Mouse (Mus musculus) intestine, embryonic 16.5 days (tissue): ENCODE data around the gene Prrg2. TPM values are rescaled to one million over a fixed set of nuclear protein-coding genes. Genes with fewer than 3 reads are reported as not detected.

ENCODE experiments used
- ATAC-seq: fragments of 200-750 bp; cut with Nextera tagmentation; 2 replicates; pipeline ENCODE4 v1.8.0; 2017; ENCODE audit warnings: moderate TSS enrichment, moderate library complexity
- H3K27ac ChIP-seq: fragments of 300-500 bp; sonication (generic); 2 replicates; pipeline ENCODE4 v1.5.1; 2014; ENCODE audit warnings: mild to moderate bottlenecking, low read length
- H3K27me3 ChIP-seq: fragments of 300-500 bp; sonication (generic); replicated peaks from 2 replicates; pipeline ENCODE4 v1.6.1; 2014; ENCODE audit warnings: low read length, control low read depth, mixed read lengths; ENCODE audit not compliant: control insufficient read depth, insufficient read depth
- H3K36me3 ChIP-seq: fragments of 300-500 bp; sonication (generic); 2 replicates; pipeline ENCODE4 v1.6.1; 2014; ENCODE audit warnings: low read length, control low read depth; ENCODE audit not compliant: control insufficient read depth, insufficient read depth
- H3K4me1 ChIP-seq: fragments of 300-500 bp; sonication (generic); 2 replicates; pipeline ENCODE4 v1.6.1; 2014; ENCODE audit warnings: low read length, control low read depth, mixed read lengths; ENCODE audit not compliant: control insufficient read depth, insufficient read depth
- H3K4me2 ChIP-seq: fragments of 300-500 bp; sonication (generic); 2 replicates; pipeline ENCODE4 v1.6.1; 2014; ENCODE audit warnings: low read depth, low read length, control low read depth
- H3K4me3 ChIP-seq: fragments of 300-500 bp; sonication (generic); 2 replicates; pipeline ENCODE4 v1.5.1; 2014; ENCODE audit warnings: mild to moderate bottlenecking, low read length
- H3K9ac ChIP-seq: fragments of 300-500 bp; sonication (generic); 2 replicates; pipeline ENCODE4 v1.6.1; 2014; ENCODE audit warnings: low read depth, low read length
- H3K9me3 ChIP-seq: fragments of 300-500 bp; sonication (generic); 2 replicates; pipeline ENCODE4 v1.6.1; 2016; ENCODE audit warnings: low read length, control low read depth; ENCODE audit not compliant: control insufficient read depth
- WGBS: fragments of 180-500 bp; shearing (Covaris S2); extraction: QIAGEN DNeasy Blood & Tissue Kit; methylation state at CpG from one replicate; pipeline ENCODE4 v1.1.7; 2014; 5-methylcytosine and 5-hydroxymethylcytosine counted together
- polyA plus RNA-seq: library from polyadenylated mRNA; unstranded; fragments of >200 nt; fragmentation: Nextera tagmentation; extraction: Ambion mirVana; gene quantifications from 2 replicates; pipeline ENCODE4 v1.2.1, GENCODE M21; 2015

Gene Prrg2
- polyA plus RNA-seq, 1 experiment from 2014 or later = 38.3 TPM

- Histone ChIP-seq H3K9ac (no peak overlapping the region), H3K4me3 (no peak overlapping the region), H3K4me1 (peaks cover 4% of the 10 kb centered on the region), H3K4me2 (no peak overlapping the region), H3K27ac (no peak overlapping the region), H3K9me3 (no peaks in the 10 kb centered on the region), H3K27me3 (no peaks in the 10 kb centered on the region), H3K36me3 (no peaks in the 10 kb centered on the region)
- peak; percentile 41; the same call in 1 of the 2 replicates for ATAC-seq
- WGBS = 36% methylated on average over 5 of the region's 5 CpGs
These were observed 5.5 kb upstream of the Prrg2 start for GRCm38 (mm10) chr7:45068000-45068318.

- no peak for ATAC-seq
- Histone ChIP-seq H3K9me3 (no peaks in the 10 kb centered on the region), H3K4me3 (no peak overlapping the region), H3K9ac (no peak overlapping the region), H3K36me3 (no peaks in the 10 kb centered on the region), H3K4me1 (peaks cover 4% of the 10 kb centered on the region), H3K27me3 (no peaks in the 10 kb centered on the region), H3K4me2 (no peak overlapping the region), H3K27ac (no peak overlapping the region)
- whole genome bisulfite sequencing = 82% methylated on average over 4 of the region's 4 CpGs
These were observed 4.9 kb upstream of the Prrg2 start for GRCm38 (mm10) chr7:45067190-45067999.

GRCm38 (mm10) chr7:45061532-45062075 lies 873 bp downstream of the Prrg2 start:
- Histone ChIP-seq H3K4me2 (peak overlapping the region; percentile 57), H3K27ac (peak overlapping the region; percentile 92), H3K4me1 (peaks cover 12% of the 10 kb centered on the region), H3K9me3 (no peaks in the 10 kb centered on the region), H3K4me3 (peak overlapping the region; percentile 74), H3K9ac (peak overlapping the region; percentile 77), H3K27me3 (no peaks in the 10 kb centered on the region), H3K36me3 (no peaks in the 10 kb centered on the region)
- peak; percentile 62 for ATAC-seq
- WGBS = 10% methylated on average over 11 of the region's 11 CpGs

GRCm38 (mm10) chr7:45060632-45061122 lies 1.8 kb downstream of the Prrg2 start:
- H3K9ac ChIP-seq = 0 out of 2 replicates have a peak overlapping the region, but pooled peaks have one; percentile 77
- 79% methylated on average over 6 of the region's 6 CpGs for WGBS
- ATAC-seq = no peak
- H3K4me1 ChIP-seq = peaks cover 12% of the 10 kb centered on the region
- peak overlapping the region; percentile 57 for H3K4me2 ChIP-seq
- H3K36me3 ChIP-seq = no peaks in the 10 kb centered on the region
- H3K9me3 ChIP-seq = no peaks in the 10 kb centered on the region
- no peaks in the 10 kb centered on the region for H3K27me3 ChIP-seq
- H3K4me3 ChIP-seq = no peak overlapping the region; the same call in 1 of the 2 replicates
- no peak overlapping the region for H3K27ac ChIP-seq

GRCm38 (mm10) chr7:45058607-45059571 lies 3.6 kb downstream of the Prrg2 start:
- no peak for ATAC-seq
- H3K4me3 ChIP-seq = no peak overlapping the region
- H3K27me3 ChIP-seq = no peaks in the 10 kb centered on the region
- H3K4me1 ChIP-seq = peaks cover 14% of the 10 kb centered on the region
- no peak overlapping the region for H3K27ac ChIP-seq
- no peaks in the 10 kb centered on the region for H3K36me3 ChIP-seq
- H3K4me2 ChIP-seq = no peak overlapping the region
- no peaks in the 10 kb centered on the region for H3K9me3 ChIP-seq
- WGBS = 72% methylated on average over 10 of the region's 10 CpGs
- H3K9ac ChIP-seq = no peak overlapping the region

- H3K4me1 ChIP-seq = peaks cover 12% of the 10 kb centered on the region
- no peak overlapping the region for H3K4me2 ChIP-seq
- no peak overlapping the region for H3K4me3 ChIP-seq
- no peaks in the 10 kb centered on the region for H3K36me3 ChIP-seq
- no peak for ATAC-seq
- H3K27me3 ChIP-seq = no peaks in the 10 kb centered on the region
- no peaks in the 10 kb centered on the region for H3K9me3 ChIP-seq
- H3K9ac ChIP-seq = no peak overlapping the region; the same call in 1 of the 2 replicates
- H3K27ac ChIP-seq = no peak overlapping the region
These were observed 5.5 kb downstream of the Prrg2 start for GRCm38 (mm10) chr7:45056972-45057348.

GRCm38 (mm10) chr7:45056329-45056971 lies 6.0 kb downstream of the Prrg2 start:
- H3K4me1 ChIP-seq = peaks cover 14% of the 10 kb centered on the region
- no peak overlapping the region for H3K27ac ChIP-seq
- H3K4me3 ChIP-seq = no peak overlapping the region
- 77% methylated on average over 14 of the region's 14 CpGs for whole genome bisulfite sequencing
- H3K36me3 ChIP-seq = no peaks in the 10 kb centered on the region
- H3K27me3 ChIP-seq = no peaks in the 10 kb centered on the region
- no peaks in the 10 kb centered on the region for H3K9me3 ChIP-seq
- H3K9ac ChIP-seq = no peak overlapping the region; the same call in 1 of the 2 replicates
- ATAC-seq = no peak
- H3K4me2 ChIP-seq = no peak overlapping the region

- H3K9ac ChIP-seq = peak overlapping the region; percentile 92
- H3K9me3 ChIP-seq = no peaks in the 10 kb centered on the region
These were observed 8.5 kb downstream of the Prrg2 start for GRCm38 (mm10) chr7:45053931-45054510.

More at GRCm38 (mm10) chr7:45053931-45054510, 8.5 kb downstream of the Prrg2 start:
- Histone ChIP-seq H3K4me3 (peak overlapping the region; percentile 84), H3K36me3 (peaks cover 14% of the 10 kb centered on the region; the same call in 1 of the 2 replicates), H3K4me1 (peaks cover 21% of the 10 kb centered on the region), H3K27me3 (no peaks in the 10 kb centered on the region), H3K27ac (peak overlapping the region; percentile 99), H3K4me2 (peak overlapping the region; percentile 74)
- peak; percentile 94 for ATAC-seq
- under 1% methylated on average over 33 of the region's 33 CpGs for WGBS
